Mouse (Mus musculus): ENCODE results near the gene Zfp804a.

GRCm38 (mm10) chr2:82253382-82253781, 200.4 kb downstream of the Zfp804a start:
- no peak for TF ChIP-seq CTCF (conservative IDR thresholded peaks at IDR 0.05; ENCODE audit: low read length)
- no peak for TF ChIP-seq NANOG (IDR thresholded peaks at IDR 0.05; ENCODE audit: borderline replicate concordance, low read length)
- no peak for TF ChIP-seq POU5F1 (IDR thresholded peaks at IDR 0.05; ENCODE audit: borderline replicate concordance, low read length)

Data from E14TG2a.4 (cell line).